Mouse (Mus musculus) heart, adult 2 months (tissue): ENCODE data around the gene Hist1h1t. TPM values are rescaled to one million over a fixed set of nuclear protein-coding genes. Genes with fewer than 3 reads are reported as not detected.
"Not testable (repeated sequence)": the region's sequence is repeated elsewhere in the genome, so short reads cannot be mapped to it uniquely, and the experiment has no call there.

Experiments used
- DNase-seq, 2 experiments: peaks; one replicate each; pipeline ENCODE4 v3.0.0; 2021
- H3K27ac ChIP-seq: fragments of 200-600 bp; 2 replicates; pipeline ENCODE4 v1.8.1; 2022
- H3K27me3 ChIP-seq: fragments of 200-500 bp; 2 replicates; pipeline ENCODE4 v1.6.1; 2012; ENCODE audit warnings: mild to moderate bottlenecking, low read length, inconsistent platforms, mixed read lengths; ENCODE audit not compliant: control insufficient read depth, insufficient read depth
- H3K36me3 ChIP-seq: fragments of 200-500 bp; 2 replicates; pipeline ENCODE4 v1.6.1; 2012; ENCODE audit warnings: low read length, inconsistent platforms; ENCODE audit not compliant: control insufficient read depth, insufficient read depth
- H3K4me1 ChIP-seq: fragments of 200-500 bp; 2 replicates; pipeline ENCODE4 v1.6.1; 2011; ENCODE audit warnings: low read length; ENCODE audit not compliant: control insufficient read depth, insufficient read depth
- H3K4me3 ChIP-seq: fragments of 200-600 bp; 2 replicates; pipeline ENCODE4 v1.8.1; 2022
- H3K79me2 ChIP-seq: fragments of 200-500 bp; replicated peaks from 2 replicates; pipeline ENCODE4 v1.6.1; 2012; ENCODE audit warnings: mild to moderate bottlenecking, inconsistent platforms, low read length, moderate library complexity, mixed read lengths; ENCODE audit not compliant: control insufficient read depth, insufficient read depth
- H3K9ac ChIP-seq: fragments of 200-500 bp; 2 replicates; pipeline ENCODE4 v1.6.1; 2012; ENCODE audit warnings: low read depth, mild to moderate bottlenecking, control low read depth, inconsistent platforms, low read length, mixed read lengths
- CTCF ChIP-seq: fragments of 200-600 bp; IDR thresholded peaks from 2 replicates; pipeline ENCODE4 v1.8.1; 2022; ENCODE audit warnings: antibody characterized with exemption, mild to moderate bottlenecking, moderate library complexity
- EP300 ChIP-seq: fragments of 200-500 bp; IDR thresholded peaks from 2 replicates; pipeline ENCODE4 v1.6.1; 2011; ENCODE audit warnings: low read depth, low read length, control low read depth; ENCODE audit not compliant: insufficient read depth
- POLR2A ChIP-seq: fragments of 200-500 bp; IDR thresholded peaks from 2 replicates; pipeline ENCODE4 v1.6.1; 2011; ENCODE audit warnings: mild to moderate bottlenecking, low read depth, low read length, control low read depth; ENCODE audit not compliant: insufficient read depth
- WGBS: fragments of 180-500 bp; shearing (Covaris S2); methylation state at CpG from one replicate; pipeline ENCODE4 v1.1.7; 2018; 5-methylcytosine and 5-hydroxymethylcytosine counted together
- intact Hi-C: fragments of 180-260 bp; cut with DNase I; formaldehyde crosslinking; loops from one replicate; pipeline ENCODE4 v1.15.1; 2025
- long read RNA-seq: library from polyadenylated mRNA; stranded (forward); transcript quantifications from one replicate; pipeline ENCODE4 v2.0.0, GENCODE M21; 2021
- polyA plus RNA-seq: library from polyadenylated mRNA; depleted of rRNA; stranded (reverse); fragments of >200 nt; gene quantifications from 2 replicates; pipeline ENCODE4 v1.2.3, GENCODE M21; 2012; rRNA removed
- total RNA-seq, 2 experiments: library from RNA; stranded (reverse); gene quantifications; 2 replicates each; pipeline ENCODE4 v1.2.3; 2021

Gene Hist1h1t
- not detected for total RNA-seq
- not detected in 2 replicates for polyA plus RNA-seq
- long read RNA-seq, result 0 reads

DNA sequence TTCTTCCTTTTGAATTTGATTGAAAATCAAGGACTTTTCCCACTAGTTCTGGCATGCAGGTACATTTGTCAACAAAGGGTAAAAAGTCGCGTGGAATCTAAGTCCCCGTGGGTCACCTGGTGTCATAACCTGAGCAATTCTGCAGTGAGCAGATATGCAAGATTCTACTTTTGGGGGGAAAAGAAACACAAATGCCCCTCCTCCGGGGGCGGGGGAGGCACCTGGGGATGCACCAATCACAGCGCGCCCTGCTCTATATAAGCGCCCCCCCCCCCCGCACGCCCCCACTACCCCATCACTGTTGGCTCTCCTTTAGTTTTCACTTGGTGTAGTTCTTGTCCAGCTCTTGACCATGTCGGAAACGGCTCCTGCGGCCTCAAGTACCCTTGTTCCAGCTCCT is at the start of gene Hist1h1t:
Gene Hist1h1t (plus strand): TSS at position 301 of the 400 bp plus-strand sequence.
- WGBS, result 48% methylated on average over 13 of the region's 13 CpGs
- Histone ChIP-seq H3K27ac (no peak within 1 kb of the TSS), H3K9ac (no peak within 1 kb of the TSS)

DNA sequence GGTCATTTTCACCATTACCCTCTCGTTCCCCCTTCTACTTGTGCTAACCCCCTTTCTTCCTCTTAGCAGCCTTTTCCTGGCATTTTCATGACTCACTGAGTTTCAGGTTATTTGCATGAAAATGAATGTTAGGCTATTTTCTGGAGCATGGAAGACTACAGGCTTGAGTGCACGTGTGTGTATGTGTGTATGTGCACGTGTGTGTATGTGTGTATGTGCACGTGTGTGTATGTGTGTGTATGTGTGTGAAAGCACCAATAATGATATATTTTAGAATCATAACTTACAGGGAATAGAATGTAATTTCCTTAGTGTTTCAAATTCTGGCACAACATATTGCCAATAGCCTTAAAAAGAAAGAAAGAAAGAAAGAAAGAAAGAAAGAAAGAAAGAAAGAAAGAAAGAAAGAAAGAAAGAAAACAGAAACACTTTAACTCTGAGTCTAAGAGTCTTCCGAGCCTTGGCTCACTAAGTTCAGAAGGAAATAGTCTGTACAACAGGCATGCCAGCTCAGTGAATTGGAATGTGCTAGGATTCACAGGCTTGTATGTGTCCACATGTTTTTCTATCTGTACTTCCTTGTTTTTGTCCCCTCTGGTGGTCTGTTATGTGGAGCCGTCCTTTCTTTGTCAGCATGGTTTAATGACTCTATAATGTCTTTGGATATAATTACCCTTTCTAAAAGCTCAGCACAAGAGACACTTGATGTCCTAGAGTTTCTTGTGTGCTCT is 35.8 kb upstream of the Hist1h1t start:
- intact Hi-C loops, result no loop called here
- no peaks in the 10 kb centered on the region for H3K36me3 ChIP-seq
- no peak overlapping the region for H3K27ac ChIP-seq
- WGBS, result 48% methylated on average over 6 of the region's 6 CpGs
- no peaks in the 10 kb centered on the region for H3K4me1 ChIP-seq
- no peaks in the 10 kb centered on the region for H3K27me3 ChIP-seq
- TF ChIP-seq CTCF (no peak), EP300 (no peak), POLR2A (no peak)
- H3K9ac ChIP-seq, result no peak overlapping the region
- H3K4me3 ChIP-seq, result no peak overlapping the region
- DNase-seq, result no peak
- H3K79me2 ChIP-seq, result no peaks in the 10 kb centered on the region

More for the DNA sequence above, at the start of gene Hist1h1t:
- intact Hi-C loops, result loop anchor here (5.0 to 10.0 kb wide), 3 partner anchors 263 to 1981 kb away; partner anchors contain the start of genes Hist1h2ah, Hist1h2ai, Hist1h2bk and Hist1h2bl
- H3K4me1 ChIP-seq, result no peaks in the 10 kb centered on the region; the same call in 1 of the 2 replicates
- no peak for DNase-seq
- no peaks in the 10 kb centered on the region for H3K79me2 ChIP-seq
- H3K4me3 ChIP-seq, result no peak within 1 kb of the TSS
- TF ChIP-seq EP300, result no peak
- no peak for TF ChIP-seq CTCF
- no peak for TF ChIP-seq POLR2A
- H3K36me3 ChIP-seq, result no peaks in the 10 kb centered on the region
- no peaks in the 10 kb centered on the region for H3K27me3 ChIP-seq

DNA sequence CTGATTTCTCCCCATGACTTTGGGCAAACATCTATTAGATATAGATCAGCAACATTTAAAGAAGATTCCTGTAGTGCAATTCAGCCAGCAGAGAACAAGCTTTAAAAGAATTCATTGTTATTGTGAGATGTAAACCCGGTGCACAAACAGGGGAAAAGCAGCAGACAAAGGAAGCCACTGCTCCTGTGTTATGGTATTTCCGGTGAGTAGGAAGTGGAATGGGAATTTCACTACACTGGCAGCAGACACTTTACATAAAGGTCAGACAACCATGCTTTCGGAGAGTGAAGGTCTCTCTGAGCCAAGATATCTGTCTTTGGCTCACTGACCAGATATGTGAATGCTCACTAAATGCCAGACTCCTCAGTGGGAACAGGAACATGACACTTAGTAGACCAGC is 33.1 kb upstream of the Hist1h1t start:
- H3K9ac ChIP-seq, result no peak overlapping the region
- H3K4me3 ChIP-seq, result no peak overlapping the region
- no peaks in the 10 kb centered on the region for H3K4me1 ChIP-seq
- H3K36me3 ChIP-seq, result no peaks in the 10 kb centered on the region
- DNase-seq, result no peak
- no peaks in the 10 kb centered on the region for H3K79me2 ChIP-seq
- TF ChIP-seq POLR2A (no peak), EP300 (no peak), CTCF (no peak)
- no peaks in the 10 kb centered on the region for H3K27me3 ChIP-seq
- H3K27ac ChIP-seq, result no peak overlapping the region
- WGBS, result 21% methylated on average over 3 of the region's 3 CpGs
- intact Hi-C loops, result no loop called here

DNA sequence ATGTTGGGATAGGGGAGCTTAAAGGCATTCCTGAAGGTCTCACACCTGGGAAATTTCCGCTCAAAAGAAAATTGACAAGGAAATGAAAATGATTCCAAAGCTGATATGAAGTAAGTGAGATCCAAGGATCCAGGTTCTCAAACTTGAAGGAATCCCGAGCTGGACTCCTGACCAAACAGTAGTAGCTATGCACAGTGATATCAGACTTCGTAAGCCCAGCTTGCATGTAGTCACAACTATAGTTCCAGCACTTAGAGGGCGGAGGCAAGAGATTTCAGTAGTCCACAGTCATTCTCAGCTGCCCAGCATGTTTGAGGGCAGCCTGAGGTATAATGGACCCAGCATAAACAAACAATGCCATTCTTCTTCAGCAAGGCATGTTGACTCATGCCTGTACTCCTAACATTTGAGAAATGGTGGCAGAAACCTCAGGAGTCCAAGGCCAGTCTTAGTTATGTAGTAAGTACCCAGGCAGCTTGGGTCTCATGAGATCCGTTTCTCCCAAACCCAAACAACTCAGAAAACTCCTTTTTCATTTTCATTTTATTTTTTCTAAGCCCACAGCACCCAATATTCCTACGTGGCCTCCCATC is 13.5 kb upstream of the Hist1h1t start:
- Histone ChIP-seq H3K79me2 (no peaks in the 10 kb centered on the region), H3K9ac (no peak overlapping the region), H3K4me1 (no peaks in the 10 kb centered on the region; the same call in 1 of the 2 replicates), H3K27me3 (no peaks in the 10 kb centered on the region), H3K4me3 (no peak overlapping the region), H3K36me3 (peaks cover 2% of the 10 kb centered on the region), H3K27ac (no peak overlapping the region)
- no peak for DNase-seq
- intact Hi-C loops, result loop anchor here (2.0 to 10.0 kb wide), 2 partner anchors 59 to 1927 kb away; partner anchors contain the start of genes Hist1h1e, Hist1h2ak, Hist1h2bn and Hist1h4k
- WGBS, result 89% methylated on average over 6 of the region's 6 CpGs
- TF ChIP-seq POLR2A (no peak), EP300 (no peak), CTCF (no peak)

- Histone ChIP-seq H3K9ac (no peak overlapping the region), H3K27ac (no peak overlapping the region), H3K36me3 (peaks cover 2% of the 10 kb centered on the region), H3K4me3 (no peak overlapping the region), H3K27me3 (no peaks in the 10 kb centered on the region), H3K4me1 (no peaks in the 10 kb centered on the region; the same call in 1 of the 2 replicates), H3K79me2 (no peaks in the 10 kb centered on the region)
- no peak for DNase-seq
- TF ChIP-seq CTCF, result no peak
- TF ChIP-seq EP300, result no peak
- no peak for TF ChIP-seq POLR2A
- intact Hi-C loops, result loop anchor here (2.0 to 10.0 kb wide), 2 partner anchors 60 to 1928 kb away; partner anchors contain the start of genes Hist1h1e, Hist1h2ak, Hist1h2bn and Hist1h4k
- 35% methylated on average over 1 of the region's 1 CpGs for WGBS
Measured at GRCm38 (mm10) chr13:23682623-23682946, 13.0 kb upstream of the Hist1h1t start.

DNA sequence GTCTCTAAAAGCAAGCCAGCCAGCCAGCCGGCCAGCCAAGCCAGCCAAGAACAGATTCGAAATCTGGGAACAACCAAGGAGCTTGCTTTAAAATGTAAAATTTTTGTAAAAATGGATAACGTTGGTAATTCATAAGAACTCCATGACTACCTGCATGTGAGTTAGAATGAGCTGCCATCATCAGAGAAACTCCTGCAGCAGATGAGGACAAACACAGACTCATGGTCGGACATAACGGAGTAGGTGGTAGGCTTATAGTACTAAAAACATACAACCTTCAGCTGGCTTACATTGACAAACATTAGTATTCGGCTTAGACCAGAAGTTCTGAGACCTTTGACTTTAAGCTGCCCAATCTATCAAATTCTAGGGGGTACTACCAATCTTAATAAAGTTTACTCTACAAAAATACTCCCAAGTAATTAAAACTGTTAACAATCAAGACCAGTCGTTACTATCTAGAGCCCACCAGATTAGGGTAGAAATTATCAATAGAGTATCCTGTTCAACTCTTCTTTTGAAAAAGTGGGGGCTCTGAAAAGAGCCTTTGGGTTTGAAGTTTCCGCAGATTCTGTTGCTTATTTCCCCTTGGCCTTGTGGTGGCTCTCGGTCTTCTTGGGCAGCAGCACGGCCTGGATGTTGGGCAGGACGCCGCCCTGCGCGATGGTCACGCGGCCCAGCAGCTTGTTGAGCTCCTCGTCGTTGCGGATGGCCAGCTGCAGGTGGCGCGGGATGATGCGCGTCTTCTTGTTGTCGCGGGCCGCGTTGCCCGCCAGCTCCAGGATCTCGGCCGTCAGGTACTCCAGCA is 12.5 kb upstream of the Hist1h1t start:
- H3K27ac ChIP-seq, result peak overlapping the region; percentile 34; the same call in 1 of the 2 replicates
- not testable (repeated sequence) for DNase-seq, H3K79me2 ChIP-seq, H3K4me1 ChIP-seq, H3K27me3 ChIP-seq, H3K36me3 ChIP-seq
- peak overlapping the region; percentile 85; the same call in 1 of the 2 replicates for H3K9ac ChIP-seq
- peak overlapping the region; percentile 41 for H3K4me3 ChIP-seq
- 20% methylated on average over 14 of the region's 30 CpGs for WGBS
- intact Hi-C loops, result loop anchor here (2.0 to 10.0 kb wide), 2 partner anchors 60 to 1928 kb away; partner anchors contain the start of genes Hist1h1e, Hist1h2ak, Hist1h2bn and Hist1h4k
